Mouse (Mus musculus): ENCODE measurements around the gene Prkg1. TPM values are rescaled to one million over a fixed set of nuclear protein-coding genes. Genes with fewer than 3 reads are reported as not detected.

Prkg1 gene
- total RNA-seq, 1 experiment, result 1.5 TPM

GRCm38 (mm10) chr19:31413571-31413970 is 351.3 kb downstream of the Prkg1 start:
- Histone ChIP-seq H3K9me3 (ENCODE audit: control insufficient read depth, insufficient read depth, low read depth, low read length) (no peaks in the 10 kb centered on the region), H3K27ac (ENCODE audit: insufficient read depth, low read depth, low read length, poor library complexity, severe bottlenecking) (no peak overlapping the region), H3K4me1 (ENCODE audit: control insufficient read depth in 2 of 2, insufficient read depth in 2 of 2, low read length in 2 of 2, poor library complexity in 1 of 2) (no peaks in the 10 kb centered on the region), H3K36me3 (ENCODE audit: control insufficient read depth, insufficient read depth, low read length, poor library complexity, severe bottlenecking) (no peaks in the 10 kb centered on the region), H3K9ac (ENCODE audit: insufficient read depth, low read depth, low read length, poor library complexity, severe bottlenecking) (no peak overlapping the region), H3K4me3 (ENCODE audit: insufficient read depth in 1 of 2, low read depth in 1 of 2, low read length in 2 of 2, poor library complexity in 1 of 2, severe bottlenecking in 1 of 2) (no peak overlapping the region)
- in situ Hi-C loops (cut with MboI; ENCODE audit: low sequenced_read_pairs in 2 of 2, unreplicated experiment in 2 of 2), result no loop called here
- TF ChIP-seq MAFK (IDR thresholded peaks at IDR 0.05; ENCODE audit: insufficient read depth, low read depth, low read length) (no peak), CHD2 (IDR thresholded peaks at IDR 0.05; ENCODE audit: low read depth, low read length) (no peak), ZC3H11A (IDR thresholded peaks at IDR 0.05; ENCODE audit: borderline replicate concordance, low read depth, low read length) (no peak), ZNF384 (IDR thresholded peaks at IDR 0.05; ENCODE audit: low read depth, low read length) (no peak), HCFC1 (IDR thresholded peaks at IDR 0.05; ENCODE audit: borderline replicate concordance, insufficient read depth, low read length) (no peak)
- DNase-seq (ENCODE audit: low read depth, low spot score), result no peak

GRCm38 (mm10) chr19:31396096-31396495 is 368.7 kb downstream of the Prkg1 start:
- Histone ChIP-seq H3K4me3 (ENCODE audit: insufficient read depth in 1 of 2, low read depth in 1 of 2, low read length in 2 of 2, poor library complexity in 1 of 2, severe bottlenecking in 1 of 2) (no peak overlapping the region), H3K36me3 (ENCODE audit: control insufficient read depth, insufficient read depth, low read length, poor library complexity, severe bottlenecking) (no peaks in the 10 kb centered on the region), H3K4me1 (ENCODE audit: control insufficient read depth in 2 of 2, insufficient read depth in 2 of 2, low read length in 2 of 2, poor library complexity in 1 of 2) (no peaks in the 10 kb centered on the region), H3K27ac (ENCODE audit: insufficient read depth, low read depth, low read length, poor library complexity, severe bottlenecking) (no peak overlapping the region), H3K9ac (ENCODE audit: insufficient read depth, low read depth, low read length, poor library complexity, severe bottlenecking) (no peak overlapping the region), H3K9me3 (ENCODE audit: control insufficient read depth, insufficient read depth, low read depth, low read length) (no peaks in the 10 kb centered on the region)
- TF ChIP-seq CHD2 (IDR thresholded peaks at IDR 0.05; ENCODE audit: low read depth, low read length) (no peak), MAFK (IDR thresholded peaks at IDR 0.05; ENCODE audit: insufficient read depth, low read depth, low read length) (no peak), ZNF384 (IDR thresholded peaks at IDR 0.05; ENCODE audit: low read depth, low read length) (no peak), HCFC1 (IDR thresholded peaks at IDR 0.05; ENCODE audit: borderline replicate concordance, insufficient read depth, low read length) (no peak), ZC3H11A (IDR thresholded peaks at IDR 0.05; ENCODE audit: borderline replicate concordance, low read depth, low read length) (no peak)
- no peak for DNase-seq (ENCODE audit: low read depth, low spot score)
- in situ Hi-C loops (cut with MboI; ENCODE audit: low sequenced_read_pairs in 2 of 2, unreplicated experiment in 2 of 2), result no loop called here

- in situ Hi-C loops (cut with MboI; ENCODE audit: low sequenced_read_pairs in 2 of 2, unreplicated experiment in 2 of 2), result no loop called here
- Histone ChIP-seq H3K9me3 (ENCODE audit: control insufficient read depth, insufficient read depth, low read depth, low read length) (no peaks in the 10 kb centered on the region), H3K27ac (ENCODE audit: insufficient read depth, low read depth, low read length, poor library complexity, severe bottlenecking) (no peak overlapping the region), H3K4me1 (ENCODE audit: control insufficient read depth in 2 of 2, insufficient read depth in 2 of 2, low read length in 2 of 2, poor library complexity in 1 of 2) (no peaks in the 10 kb centered on the region), H3K36me3 (ENCODE audit: control insufficient read depth, insufficient read depth, low read length, poor library complexity, severe bottlenecking) (no peaks in the 10 kb centered on the region), H3K4me3 (ENCODE audit: insufficient read depth in 1 of 2, low read depth in 1 of 2, low read length in 2 of 2, poor library complexity in 1 of 2, severe bottlenecking in 1 of 2) (no peak overlapping the region), H3K9ac (ENCODE audit: insufficient read depth, low read depth, low read length, poor library complexity, severe bottlenecking) (no peak overlapping the region)
- no peak for TF ChIP-seq ZNF384 (IDR thresholded peaks at IDR 0.05; ENCODE audit: low read depth, low read length)
- no peak for TF ChIP-seq MAFK (IDR thresholded peaks at IDR 0.05; ENCODE audit: insufficient read depth, low read depth, low read length)
- TF ChIP-seq ZC3H11A (IDR thresholded peaks at IDR 0.05; ENCODE audit: borderline replicate concordance, low read depth, low read length), result no peak
- no peak for TF ChIP-seq CHD2 (IDR thresholded peaks at IDR 0.05; ENCODE audit: low read depth, low read length)
- TF ChIP-seq HCFC1 (IDR thresholded peaks at IDR 0.05; ENCODE audit: borderline replicate concordance, insufficient read depth, low read length), result no peak
- no peak for DNase-seq (ENCODE audit: low read depth, low spot score)
Measured at GRCm38 (mm10) chr19:31385353-31385752, 379.5 kb downstream of the Prkg1 start.

- Histone ChIP-seq H3K4me1 (ENCODE audit: control insufficient read depth in 2 of 2, insufficient read depth in 2 of 2, low read length in 2 of 2, poor library complexity in 1 of 2) (no peaks in the 10 kb centered on the region), H3K27ac (ENCODE audit: insufficient read depth, low read depth, low read length, poor library complexity, severe bottlenecking) (no peak overlapping the region), H3K36me3 (ENCODE audit: control insufficient read depth, insufficient read depth, low read length, poor library complexity, severe bottlenecking) (no peaks in the 10 kb centered on the region), H3K4me3 (ENCODE audit: insufficient read depth in 1 of 2, low read depth in 1 of 2, low read length in 2 of 2, poor library complexity in 1 of 2, severe bottlenecking in 1 of 2) (no peak overlapping the region), H3K9me3 (ENCODE audit: control insufficient read depth, insufficient read depth, low read depth, low read length) (no peaks in the 10 kb centered on the region), H3K9ac (ENCODE audit: insufficient read depth, low read depth, low read length, poor library complexity, severe bottlenecking) (no peak overlapping the region)
- no peak for DNase-seq (ENCODE audit: low read depth, low spot score)
- in situ Hi-C loops (cut with MboI; ENCODE audit: low sequenced_read_pairs in 2 of 2, unreplicated experiment in 2 of 2), result no loop called here
- TF ChIP-seq ZC3H11A (IDR thresholded peaks at IDR 0.05; ENCODE audit: borderline replicate concordance, low read depth, low read length) (no peak), MAFK (IDR thresholded peaks at IDR 0.05; ENCODE audit: insufficient read depth, low read depth, low read length) (no peak), CHD2 (IDR thresholded peaks at IDR 0.05; ENCODE audit: low read depth, low read length) (no peak), HCFC1 (IDR thresholded peaks at IDR 0.05; ENCODE audit: borderline replicate concordance, insufficient read depth, low read length) (no peak), ZNF384 (IDR thresholded peaks at IDR 0.05; ENCODE audit: low read depth, low read length) (no peak)
Measured at GRCm38 (mm10) chr19:31383881-31384280, 381.0 kb downstream of the Prkg1 start.

GRCm38 (mm10) chr19:31370106-31370505 is 394.7 kb downstream of the Prkg1 start:
- H3K36me3 ChIP-seq (ENCODE audit: control insufficient read depth, insufficient read depth, low read length, poor library complexity, severe bottlenecking), result no peaks in the 10 kb centered on the region
- no peaks in the 10 kb centered on the region for H3K9me3 ChIP-seq (ENCODE audit: control insufficient read depth, insufficient read depth, low read depth, low read length)
- in situ Hi-C loops (cut with MboI; ENCODE audit: low sequenced_read_pairs in 2 of 2, unreplicated experiment in 2 of 2), result no loop called here
- no peak for TF ChIP-seq MAFK (IDR thresholded peaks at IDR 0.05; ENCODE audit: insufficient read depth, low read depth, low read length)
- no peak for TF ChIP-seq CHD2 (IDR thresholded peaks at IDR 0.05; ENCODE audit: low read depth, low read length)
- no peak for TF ChIP-seq ZC3H11A (IDR thresholded peaks at IDR 0.05; ENCODE audit: borderline replicate concordance, low read depth, low read length)
- no peak for TF ChIP-seq HCFC1 (IDR thresholded peaks at IDR 0.05; ENCODE audit: borderline replicate concordance, insufficient read depth, low read length)
- TF ChIP-seq ZNF384 (IDR thresholded peaks at IDR 0.05; ENCODE audit: low read depth, low read length), result no peak
- no peak overlapping the region for H3K4me3 ChIP-seq (ENCODE audit: insufficient read depth in 1 of 2, low read depth in 1 of 2, low read length in 2 of 2, poor library complexity in 1 of 2, severe bottlenecking in 1 of 2)
- DNase-seq (ENCODE audit: low read depth, low spot score), result no peak
- H3K4me1 ChIP-seq (ENCODE audit: control insufficient read depth in 2 of 2, insufficient read depth in 2 of 2, low read length in 2 of 2, poor library complexity in 1 of 2), result no peaks in the 10 kb centered on the region
- no peak overlapping the region for H3K9ac ChIP-seq (ENCODE audit: insufficient read depth, low read depth, low read length, poor library complexity, severe bottlenecking)
- H3K27ac ChIP-seq (ENCODE audit: insufficient read depth, low read depth, low read length, poor library complexity, severe bottlenecking), result no peak overlapping the region

Measured in ES-E14 (cell line).